Mouse (Mus musculus) intestine, embryonic 15.5 days (tissue): ENCODE results near the gene Rasgef1b. TPM values are rescaled to one million over a fixed set of nuclear protein-coding genes. Genes with fewer than 3 reads are reported as not detected.

ENCODE experiments used
- ATAC-seq: fragments of 200-750 bp; cut with Nextera tagmentation; 2 replicates; pipeline ENCODE4 v1.8.0; 2017; ENCODE audit warnings: moderate TSS enrichment, moderate library complexity
- H3K27ac ChIP-seq: fragments of 300-500 bp; sonication (generic); 2 replicates; pipeline ENCODE4 v1.5.1; 2015; ENCODE audit warnings: mild to moderate bottlenecking, inconsistent platforms
- H3K27me3 ChIP-seq: fragments of 300-500 bp; sonication (generic); replicated peaks from 2 replicates; pipeline ENCODE4 v1.6.1; 2015; ENCODE audit warnings: inconsistent platforms
- H3K36me3 ChIP-seq: fragments of 300-500 bp; sonication (generic); 2 replicates; pipeline ENCODE4 v1.6.1; 2015; ENCODE audit warnings: inconsistent platforms
- H3K4me1 ChIP-seq: fragments of 300-500 bp; sonication (generic); replicated peaks from 2 replicates; pipeline ENCODE4 v1.6.1; 2015; ENCODE audit warnings: inconsistent platforms
- H3K4me2 ChIP-seq: fragments of 300-500 bp; sonication (generic); replicated peaks from 2 replicates; pipeline ENCODE4 v1.6.1; 2015; ENCODE audit warnings: mild to moderate bottlenecking, inconsistent platforms
- H3K4me3 ChIP-seq: fragments of 300-500 bp; sonication (generic); replicated peaks from 2 replicates; pipeline ENCODE4 v1.5.1; 2015; ENCODE audit warnings: inconsistent platforms
- H3K9ac ChIP-seq: fragments of 300-500 bp; sonication (generic); 2 replicates; pipeline ENCODE4 v1.6.1; 2015; ENCODE audit warnings: inconsistent platforms
- H3K9me3 ChIP-seq: fragments of 300-500 bp; sonication (generic); 2 replicates; pipeline ENCODE4 v1.6.1; 2016; ENCODE audit warnings: inconsistent platforms
- WGBS: fragments of 180-500 bp; shearing (Covaris S2); methylation state at CpG from one replicate; pipeline ENCODE4 v1.1.7; 2015; 5-methylcytosine and 5-hydroxymethylcytosine counted together
- polyA plus RNA-seq: library from polyadenylated mRNA; unstranded; fragments of >200 nt; fragmentation: Nextera tagmentation; extraction: Ambion mirVana; gene quantifications from 2 replicates; pipeline ENCODE4 v1.2.1, GENCODE M21; 2015

Gene Rasgef1b
- polyA plus RNA-seq, 1 experiment from 2014 or later, result 8.9 TPM

DNA sequence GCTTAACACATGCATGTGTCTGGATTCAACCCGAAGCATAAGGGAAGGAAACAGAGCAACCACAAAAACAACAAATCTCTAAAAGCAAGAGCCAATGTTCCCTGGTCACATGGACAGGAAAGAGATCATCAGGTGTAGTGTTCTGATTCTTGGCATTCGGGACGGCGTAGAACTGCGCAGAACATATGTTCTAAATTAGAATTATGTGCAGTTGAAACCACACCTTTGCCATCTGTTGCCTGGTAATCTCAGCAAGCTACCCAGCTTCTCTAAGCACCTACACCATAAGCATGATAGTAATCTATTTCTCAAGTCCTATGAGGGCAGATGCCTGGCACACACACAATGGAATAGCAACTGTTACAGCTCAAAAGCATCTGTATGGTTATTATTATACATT is 27.1 kb downstream of the Rasgef1b start:
- H3K4me3 ChIP-seq, result no peak overlapping the region
- no peaks in the 10 kb centered on the region for H3K27me3 ChIP-seq
- ATAC-seq, result no peak
- H3K4me2 ChIP-seq, result no peak overlapping the region
- 91% methylated on average over 5 of the region's 5 CpGs for WGBS
- H3K36me3 ChIP-seq, result no peaks in the 10 kb centered on the region
- no peaks in the 10 kb centered on the region for H3K9me3 ChIP-seq
- no peak overlapping the region for H3K27ac ChIP-seq
- no peak overlapping the region for H3K9ac ChIP-seq
- H3K4me1 ChIP-seq, result no peaks in the 10 kb centered on the region

DNA sequence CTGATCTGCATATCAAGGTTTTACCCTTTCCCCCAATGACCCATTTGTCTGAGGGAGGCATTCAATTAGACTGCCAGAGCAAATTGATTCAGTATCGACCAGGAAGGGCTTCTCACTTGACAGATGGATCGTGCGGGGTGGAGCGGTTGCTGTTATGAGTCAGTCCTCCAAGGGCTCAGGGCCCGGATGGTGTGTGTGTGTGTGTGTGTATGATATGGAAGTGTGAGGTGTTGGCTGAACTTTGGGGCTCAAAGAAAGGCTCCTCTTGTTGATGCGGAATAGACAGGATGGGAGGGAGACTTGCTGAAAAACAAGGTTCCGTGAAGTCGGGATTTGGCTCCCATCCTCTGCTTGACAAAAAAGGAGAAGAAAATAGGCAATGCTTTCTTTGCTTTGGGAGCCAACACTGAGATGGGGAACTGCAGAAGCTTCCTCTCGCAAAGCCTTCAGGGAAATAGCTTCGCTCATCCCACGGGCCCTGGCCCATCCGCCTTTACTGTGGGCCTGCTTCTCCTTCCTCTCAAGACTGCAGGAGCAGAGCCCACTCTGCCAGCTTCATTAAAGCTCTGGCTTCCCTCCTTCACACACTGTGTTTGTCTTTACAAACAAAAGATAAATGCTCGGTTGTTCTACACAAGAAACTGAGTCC is 34.0 kb downstream of the Rasgef1b start:
- H3K27ac ChIP-seq, result no peak overlapping the region
- no peaks in the 10 kb centered on the region for H3K9me3 ChIP-seq
- ATAC-seq, result no peak
- H3K27me3 ChIP-seq, result no peaks in the 10 kb centered on the region
- no peak overlapping the region for H3K9ac ChIP-seq
- H3K4me2 ChIP-seq, result no peak overlapping the region
- H3K36me3 ChIP-seq, result no peaks in the 10 kb centered on the region
- no peaks in the 10 kb centered on the region for H3K4me1 ChIP-seq
- H3K4me3 ChIP-seq, result no peak overlapping the region
- WGBS, result 78% methylated on average over 13 of the region's 13 CpGs

- Histone ChIP-seq H3K9me3 (no peaks in the 10 kb centered on the region), H3K4me1 (no peaks in the 10 kb centered on the region), H3K36me3 (no peaks in the 10 kb centered on the region), H3K27me3 (no peaks in the 10 kb centered on the region), H3K4me3 (no peak overlapping the region), H3K4me2 (no peak overlapping the region), H3K9ac (no peak overlapping the region), H3K27ac (no peak overlapping the region)
- WGBS, result 33% methylated on average over 7 of the region's 7 CpGs
- ATAC-seq, result no peak
Observed at GRCm38 (mm10) chr5:99689909-99690308, 39.0 kb downstream of the Rasgef1b start.

DNA sequence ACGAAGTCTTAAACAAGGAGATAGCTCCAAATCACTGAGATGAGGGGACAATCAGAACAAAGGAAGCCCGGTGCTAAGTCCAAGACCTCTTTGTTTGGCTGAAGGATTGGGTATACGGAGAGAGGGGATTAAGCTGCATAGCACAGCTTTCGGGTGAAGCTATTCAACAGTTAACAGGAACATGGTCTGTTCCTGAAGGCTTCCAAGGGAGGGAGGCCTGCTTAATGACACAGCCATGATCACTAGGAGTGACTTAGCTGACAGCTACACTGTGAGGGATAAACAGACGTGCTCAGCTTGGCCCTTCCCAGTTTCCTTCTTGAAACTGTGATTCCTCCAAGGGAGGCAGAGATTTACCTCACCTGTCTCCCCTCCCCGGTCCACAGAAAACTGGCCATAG is 41.0 kb downstream of the Rasgef1b start:
- H3K27me3 ChIP-seq, result no peaks in the 10 kb centered on the region
- 34% methylated on average over 6 of the region's 6 CpGs for WGBS
- no peak overlapping the region for H3K4me3 ChIP-seq
- 0 out of 2 replicates have a peak, but pooled peaks cover 5% of the 10 kb centered on the region for H3K4me1 ChIP-seq
- H3K36me3 ChIP-seq, result no peaks in the 10 kb centered on the region
- ATAC-seq, result no peak
- H3K27ac ChIP-seq, result no peak overlapping the region
- no peaks in the 10 kb centered on the region for H3K9me3 ChIP-seq
- H3K9ac ChIP-seq, result no peak overlapping the region
- no peak overlapping the region for H3K4me2 ChIP-seq

DNA sequence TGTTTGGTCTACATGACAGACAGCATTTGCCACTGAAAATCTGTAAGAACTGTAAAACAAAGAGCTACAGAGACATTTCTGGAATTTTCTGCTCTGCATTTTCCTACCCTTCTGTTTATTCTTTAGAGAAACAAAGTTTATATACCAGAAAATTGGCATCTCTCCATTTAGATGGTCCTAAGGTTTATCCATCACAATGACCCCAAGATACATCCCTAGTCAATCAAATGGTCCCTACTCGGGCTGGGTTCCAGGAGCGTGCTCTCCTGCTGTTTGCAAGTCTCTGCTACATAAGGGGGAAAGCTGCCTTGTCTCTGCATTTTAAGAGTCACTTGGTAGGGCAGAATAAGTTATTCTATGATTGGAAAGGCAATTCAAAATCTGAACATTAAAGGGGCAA is 44.8 kb downstream of the Rasgef1b start:
- H3K36me3 ChIP-seq, result no peaks in the 10 kb centered on the region
- no peak overlapping the region for H3K9ac ChIP-seq
- H3K27ac ChIP-seq, result no peak overlapping the region
- H3K4me3 ChIP-seq, result no peak overlapping the region
- ATAC-seq, result no peak
- no peaks in the 10 kb centered on the region for H3K9me3 ChIP-seq
- 0 out of 2 replicates have a peak, but pooled peaks cover 5% of the 10 kb centered on the region for H3K4me1 ChIP-seq
- H3K4me2 ChIP-seq, result no peak overlapping the region
- 23% methylated on average over 2 of the region's 2 CpGs for WGBS
- H3K27me3 ChIP-seq, result no peaks in the 10 kb centered on the region

GRCm38 (mm10) chr5:99669971-99670571 is 58.8 kb downstream of the Rasgef1b start:
- H3K4me2 ChIP-seq, result no peak overlapping the region
- H3K9me3 ChIP-seq, result no peaks in the 10 kb centered on the region
- H3K27ac ChIP-seq, result no peak overlapping the region
- no peak for ATAC-seq
- H3K4me1 ChIP-seq, result no peaks in the 10 kb centered on the region
- no peak overlapping the region for H3K9ac ChIP-seq
- H3K27me3 ChIP-seq, result no peaks in the 10 kb centered on the region
- no peak overlapping the region for H3K4me3 ChIP-seq
- no peaks in the 10 kb centered on the region for H3K36me3 ChIP-seq
- WGBS, result 41% methylated on average over 9 of the region's 9 CpGs

DNA sequence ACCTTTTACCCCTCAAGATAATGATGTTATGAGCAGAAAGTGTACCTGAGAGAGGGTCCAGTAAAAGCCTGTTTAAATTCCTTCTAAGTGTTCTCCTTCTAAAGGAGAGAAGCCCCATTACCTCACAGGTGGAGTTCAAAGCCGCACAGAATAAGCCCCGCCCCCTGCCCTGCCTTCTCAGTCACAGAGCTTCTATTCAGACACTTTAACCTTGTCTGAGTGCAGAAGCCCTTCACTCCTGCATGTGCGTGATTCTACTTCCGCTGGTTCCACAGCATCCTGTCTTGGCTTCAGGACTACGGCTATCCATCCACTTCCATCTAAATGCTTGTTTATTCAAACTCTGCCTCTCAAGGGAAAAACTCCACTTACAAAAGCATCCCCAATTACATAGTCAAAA is 72.8 kb downstream of the Rasgef1b start:
- Histone ChIP-seq H3K4me1 (no peaks in the 10 kb centered on the region), H3K27me3 (no peaks in the 10 kb centered on the region), H3K9me3 (no peaks in the 10 kb centered on the region; the same call in 1 of the 2 replicates), H3K4me3 (no peak overlapping the region), H3K9ac (no peak overlapping the region), H3K4me2 (no peak overlapping the region), H3K27ac (no peak overlapping the region), H3K36me3 (no peaks in the 10 kb centered on the region)
- peak; percentile 67; the same call in 1 of the 2 replicates for ATAC-seq
- WGBS, result 37% methylated on average over 5 of the region's 5 CpGs

DNA sequence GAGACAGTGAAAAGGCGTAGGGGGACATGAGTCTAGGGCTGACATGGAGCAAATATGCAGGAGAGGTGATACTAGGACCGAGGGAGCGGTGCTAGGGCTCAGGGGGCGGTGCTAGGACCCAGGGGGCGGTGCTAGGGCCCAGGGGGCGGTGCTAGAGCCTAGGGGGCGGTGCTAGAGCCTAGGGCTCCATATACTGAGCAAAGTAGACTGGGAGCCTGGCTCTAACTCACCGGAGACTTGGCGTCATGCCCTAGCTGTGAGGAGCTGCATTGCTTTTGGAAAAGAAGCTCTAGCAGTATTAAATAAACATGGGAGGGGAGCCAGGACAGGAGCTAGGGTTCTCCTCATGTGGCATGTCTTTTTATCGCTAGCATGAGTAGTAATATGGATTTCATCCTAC is 75.9 kb downstream of the Rasgef1b start:
- WGBS, result 67% methylated on average over 10 of the region's 10 CpGs
- Histone ChIP-seq H3K9ac (no peak overlapping the region), H3K4me1 (no peaks in the 10 kb centered on the region), H3K27ac (no peak overlapping the region), H3K36me3 (no peaks in the 10 kb centered on the region), H3K4me2 (no peak overlapping the region), H3K4me3 (no peak overlapping the region), H3K9me3 (no peaks in the 10 kb centered on the region; the same call in 1 of the 2 replicates), H3K27me3 (no peaks in the 10 kb centered on the region)
- peak; percentile 53 for ATAC-seq

GRCm38 (mm10) chr5:99641407-99641806 is 87.5 kb downstream of the Rasgef1b start:
- H3K36me3 ChIP-seq, result no peaks in the 10 kb centered on the region
- 91% methylated on average over 6 of the region's 6 CpGs for WGBS
- H3K9me3 ChIP-seq, result no peaks in the 10 kb centered on the region
- no peak for ATAC-seq
- H3K27ac ChIP-seq, result no peak overlapping the region
- H3K4me3 ChIP-seq, result no peak overlapping the region
- no peaks in the 10 kb centered on the region for H3K27me3 ChIP-seq
- no peak overlapping the region for H3K9ac ChIP-seq
- H3K4me2 ChIP-seq, result no peak overlapping the region
- no peaks in the 10 kb centered on the region for H3K4me1 ChIP-seq

- WGBS, result 28% methylated on average over 7 of the region's 7 CpGs
- ATAC-seq, result no peak
- no peaks in the 10 kb centered on the region for H3K27me3 ChIP-seq
- H3K4me2 ChIP-seq, result no peak overlapping the region
- no peaks in the 10 kb centered on the region for H3K36me3 ChIP-seq
- no peak overlapping the region for H3K4me3 ChIP-seq
- no peak overlapping the region for H3K27ac ChIP-seq
- no peaks in the 10 kb centered on the region; the same call in 1 of the 2 replicates for H3K4me1 ChIP-seq
- no peak overlapping the region for H3K9ac ChIP-seq
- H3K9me3 ChIP-seq, result no peaks in the 10 kb centered on the region
Observed at GRCm38 (mm10) chr5:99636575-99636974, 92.3 kb downstream of the Rasgef1b start.

DNA sequence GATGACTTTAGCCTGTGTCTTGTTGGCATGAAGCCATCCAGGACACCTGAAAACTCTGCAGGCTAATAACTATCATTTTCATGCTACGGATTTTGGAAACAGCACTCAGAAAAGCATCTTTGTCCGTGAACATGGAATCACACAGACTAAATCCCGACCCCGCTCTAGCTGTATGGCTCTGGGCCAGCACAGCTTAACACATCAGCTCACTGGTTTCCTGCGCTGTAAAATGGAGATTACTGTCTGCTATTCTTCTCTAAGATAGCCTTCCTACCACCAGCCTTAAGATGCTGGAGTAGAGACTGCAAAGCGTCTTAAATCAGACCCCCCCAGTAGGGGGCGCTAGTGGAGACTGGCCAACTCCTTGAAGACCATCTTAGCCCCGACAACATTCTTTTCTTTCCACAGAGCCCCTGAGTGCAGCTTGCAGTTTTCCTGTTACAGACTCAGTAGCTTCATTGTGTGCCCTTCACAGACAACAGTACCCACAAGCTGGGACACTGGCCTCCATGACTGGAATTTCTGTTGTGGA is 94.8 kb downstream of the Rasgef1b start:
- no peak overlapping the region for H3K27ac ChIP-seq
- no peaks in the 10 kb centered on the region; the same call in 1 of the 2 replicates for H3K4me1 ChIP-seq
- WGBS, result 79% methylated on average over 8 of the region's 8 CpGs
- no peaks in the 10 kb centered on the region for H3K36me3 ChIP-seq
- H3K27me3 ChIP-seq, result no peaks in the 10 kb centered on the region
- H3K9me3 ChIP-seq, result no peaks in the 10 kb centered on the region
- H3K4me2 ChIP-seq, result no peak overlapping the region
- H3K9ac ChIP-seq, result no peak overlapping the region
- no peak for ATAC-seq
- no peak overlapping the region for H3K4me3 ChIP-seq

- Histone ChIP-seq H3K4me1 (no peaks in the 10 kb centered on the region; the same call in 1 of the 2 replicates), H3K9ac (no peak overlapping the region), H3K36me3 (no peaks in the 10 kb centered on the region), H3K9me3 (no peaks in the 10 kb centered on the region), H3K27me3 (no peaks in the 10 kb centered on the region), H3K4me3 (no peak overlapping the region), H3K27ac (0 out of 2 replicates have a peak overlapping the region, but pooled peaks have one; percentile 36), H3K4me2 (0 out of 2 replicates have a peak overlapping the region, but pooled peaks have one; percentile 9)
- ATAC-seq, result peak; percentile 57
- 50% methylated on average over 1 of the region's 1 CpGs for WGBS
Observed at GRCm38 (mm10) chr5:99633548-99633947, 95.3 kb downstream of the Rasgef1b start.
